Mouse (Mus musculus) ovary, postnatal 10 days (tissue): ENCODE results near the gene Hnrnpu.

ENCODE experiments used
- DNase-seq: peaks from one replicate; pipeline ENCODE4 v3.0.0; 2022; ENCODE audit warnings: low spot score

Hnrnpu gene

DNA sequence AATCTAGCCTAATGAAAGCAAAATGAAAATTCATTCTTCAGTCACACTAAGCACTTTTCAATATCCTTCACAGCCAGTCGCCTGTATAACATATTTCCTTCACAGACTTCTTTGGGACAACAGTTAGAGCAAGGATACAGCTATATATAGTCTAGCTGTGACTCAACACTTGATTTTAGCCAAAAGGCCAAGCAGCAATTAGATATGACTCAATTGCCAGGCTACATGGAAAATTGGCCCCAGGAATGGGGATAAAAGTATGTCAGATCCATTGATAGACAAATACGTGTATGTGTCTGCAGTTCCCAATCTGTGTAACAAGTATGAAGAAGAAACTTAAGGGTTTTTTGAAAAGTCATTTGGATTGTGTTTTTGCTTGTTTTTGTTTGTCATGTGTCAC lies 2.6 kb upstream of the Hnrnpu start:
- DNase-seq, result no peak

GRCm38 (mm10) chr1:178338318-178338641 lies 683 bp upstream of the Hnrnpu start:
- DNase-seq, result peak; percentile 24

DNA sequence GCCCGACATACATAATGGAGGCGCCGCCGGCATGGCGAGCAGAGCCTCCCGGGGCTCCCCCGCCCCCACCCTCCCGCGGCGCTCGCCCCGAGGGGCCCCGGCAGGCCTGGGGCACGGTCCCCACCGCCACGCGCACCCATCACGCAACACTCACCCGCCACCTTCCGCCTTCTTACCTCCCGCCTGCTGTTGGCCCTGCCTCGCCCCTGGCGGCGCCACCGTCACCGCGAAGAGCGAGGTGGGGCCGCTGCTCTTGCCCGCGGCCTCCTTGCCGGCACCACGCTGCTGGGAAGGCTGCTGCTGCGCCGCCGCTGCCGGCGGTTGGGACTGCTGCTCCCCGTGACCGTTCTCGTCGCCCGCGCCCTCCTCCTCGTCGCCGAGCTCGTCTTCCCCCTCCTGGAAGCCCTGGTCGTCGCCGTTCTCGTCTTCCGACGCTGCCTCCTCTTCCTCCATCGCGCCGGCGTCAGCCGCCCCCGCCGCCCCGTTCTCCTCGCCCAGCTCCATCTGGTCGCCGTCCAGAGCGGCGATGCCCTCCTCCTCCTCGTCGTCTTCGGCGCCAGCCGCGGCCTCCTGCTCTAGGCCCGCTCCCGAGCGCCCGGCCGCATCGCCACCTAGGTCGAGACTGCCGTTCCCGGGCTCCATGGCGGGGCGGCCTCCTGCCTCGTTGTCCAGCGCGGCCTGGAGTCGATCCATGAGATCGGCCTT lies 668 bp downstream of the Hnrnpu start:
- peak; percentile 26 for DNase-seq

DNA sequence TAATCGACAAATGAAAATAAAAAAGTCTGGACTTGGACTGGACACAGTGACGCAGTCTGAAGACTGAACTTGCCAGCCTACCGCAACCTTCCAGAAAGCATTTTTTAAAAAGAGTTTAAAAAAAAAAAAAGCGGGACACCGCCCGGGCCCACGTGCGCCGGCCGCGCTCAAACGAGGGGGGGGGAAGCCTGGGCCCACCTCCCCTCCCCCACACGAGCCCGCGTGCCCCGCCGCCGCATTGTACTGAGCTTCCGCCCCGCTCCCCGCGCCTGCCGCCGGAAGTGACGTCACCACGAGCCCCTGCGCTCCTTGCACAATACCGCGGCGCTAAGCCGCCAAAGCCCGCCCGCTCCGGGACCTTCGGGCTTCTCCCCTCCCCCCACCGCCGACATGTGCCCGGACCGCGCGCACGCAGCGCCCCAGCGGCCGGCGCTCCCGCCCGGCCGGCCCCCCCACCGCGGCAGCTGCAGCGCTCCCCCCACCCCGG lies 1.3 kb downstream of the Hnrnpu start:
- peak; percentile 74 for DNase-seq

DNA sequence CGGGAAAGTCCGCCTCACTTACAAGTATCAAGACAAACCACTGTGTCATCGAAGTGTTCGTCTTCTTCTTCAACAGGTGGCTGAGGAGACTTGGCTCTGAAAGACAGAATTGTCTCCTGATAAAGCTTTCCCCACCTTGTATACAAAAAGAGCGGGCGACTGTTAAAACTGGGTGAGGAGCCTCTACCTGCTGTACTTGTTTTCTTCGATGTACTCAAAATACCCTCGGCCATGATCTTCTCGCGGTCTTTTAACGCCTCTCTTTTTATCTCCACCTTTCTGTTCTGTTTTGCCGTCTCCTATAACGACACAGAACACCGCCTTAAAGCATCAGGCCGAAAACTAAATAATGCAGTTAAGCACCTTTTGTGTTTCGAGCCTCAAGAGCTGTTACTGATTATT lies 1.7 kb downstream of the Hnrnpu start:
- no peak for DNase-seq

- DNase-seq, result no peak
Observed at GRCm38 (mm10) chr1:178329946-178330345, 7.7 kb downstream of the Hnrnpu start.

GRCm38 (mm10) chr1:178329017-178329416 lies 8.6 kb downstream of the Hnrnpu start:
- DNase-seq, result no peak

DNA sequence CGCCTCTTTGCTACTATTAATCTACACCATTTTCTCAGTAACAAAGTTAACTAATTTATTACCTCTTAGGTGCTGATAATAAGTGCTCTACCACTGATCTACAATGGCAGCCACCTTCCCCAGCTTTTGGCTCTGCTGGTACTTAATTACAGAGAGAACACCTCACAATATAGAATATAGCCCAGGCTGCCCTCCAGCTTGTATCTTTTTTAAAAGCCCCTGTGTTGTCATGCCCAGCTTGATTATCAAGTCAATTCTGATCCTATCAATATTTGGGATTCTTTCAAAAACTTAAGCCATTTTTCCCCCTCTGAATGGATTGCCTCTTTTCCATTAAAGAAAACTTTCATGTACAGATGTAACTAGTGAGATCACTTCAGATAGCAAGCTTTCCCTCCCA lies 10.6 kb downstream of the Hnrnpu start:
- no peak for DNase-seq

DNA sequence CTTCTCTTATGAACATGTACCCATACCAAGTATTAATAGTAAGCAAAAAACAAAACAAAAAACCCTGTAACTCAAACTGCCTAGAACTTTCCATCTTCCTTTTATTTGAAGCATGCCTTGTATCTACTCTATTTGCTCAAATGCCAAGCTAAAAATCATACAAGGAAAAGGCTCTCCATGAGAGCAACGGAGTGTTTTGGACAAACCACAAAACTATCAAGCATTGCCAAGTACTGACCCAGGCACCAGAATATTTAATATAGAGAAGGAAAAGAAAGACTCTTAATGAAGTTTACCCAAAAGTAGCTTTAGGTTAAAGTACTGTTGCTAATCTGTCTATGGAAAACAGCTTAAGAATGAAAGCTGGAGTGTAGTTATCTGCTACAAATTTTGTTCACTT lies 11.2 kb downstream of the Hnrnpu start:
- DNase-seq, result no peak

DNA sequence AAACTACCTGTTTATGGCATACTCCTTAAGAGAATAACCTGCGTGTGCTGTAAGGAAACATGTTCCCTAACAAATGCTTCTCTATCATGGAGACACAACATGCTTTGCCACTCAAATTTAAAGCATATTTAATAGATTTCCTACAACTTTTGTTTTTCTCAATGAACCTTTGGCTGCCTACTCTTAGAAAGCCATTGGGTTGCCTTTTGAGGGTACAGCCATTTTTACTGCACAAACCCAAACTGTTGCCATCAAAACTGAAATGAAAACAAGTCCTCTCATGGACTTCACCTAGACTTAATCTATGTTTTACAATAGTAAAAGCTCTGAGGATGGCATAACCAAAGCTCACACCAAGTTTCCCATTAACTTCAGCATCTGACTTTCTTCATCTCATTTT lies 13.0 kb downstream of the Hnrnpu start:
- DNase-seq, result no peak

GRCm38 (mm10) chr1:178323235-178323634 lies 14.4 kb downstream of the Hnrnpu start:
- no peak for DNase-seq

DNA sequence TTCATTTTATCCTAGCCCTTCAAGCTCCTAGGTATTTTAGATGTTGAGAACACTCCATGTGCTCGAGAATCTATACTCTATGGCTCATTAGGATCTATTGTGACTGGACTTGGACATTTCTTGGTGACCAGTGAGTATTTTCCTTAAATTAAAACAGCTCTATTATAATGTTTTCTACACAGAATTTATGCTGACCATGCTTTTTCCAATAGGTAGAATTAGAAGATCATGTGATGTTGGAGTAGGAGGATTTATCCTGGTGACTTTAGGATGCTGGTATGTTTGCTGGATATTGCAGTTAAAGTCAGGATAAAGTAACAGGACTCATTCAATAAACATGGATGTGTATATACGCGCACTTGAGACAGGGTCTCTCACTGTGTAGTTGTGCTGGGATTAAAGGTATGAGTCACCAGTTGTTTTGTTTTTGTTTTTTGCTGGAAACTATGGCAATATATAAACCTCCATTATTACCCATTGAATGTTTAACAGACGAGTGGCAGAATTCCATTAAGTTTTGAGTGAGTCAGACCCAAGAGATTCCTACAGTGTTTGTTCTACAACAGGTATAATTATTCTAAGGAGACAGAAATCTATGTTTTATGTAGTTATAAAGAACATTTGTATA lies 15.8 kb downstream of the Hnrnpu start:
- no peak for DNase-seq

- no peak for DNase-seq
Observed at GRCm38 (mm10) chr1:178320723-178321590, 16.6 kb downstream of the Hnrnpu start.

GRCm38 (mm10) chr1:178320038-178320722 lies 17.4 kb downstream of the Hnrnpu start:
- DNase-seq, result no peak

DNA sequence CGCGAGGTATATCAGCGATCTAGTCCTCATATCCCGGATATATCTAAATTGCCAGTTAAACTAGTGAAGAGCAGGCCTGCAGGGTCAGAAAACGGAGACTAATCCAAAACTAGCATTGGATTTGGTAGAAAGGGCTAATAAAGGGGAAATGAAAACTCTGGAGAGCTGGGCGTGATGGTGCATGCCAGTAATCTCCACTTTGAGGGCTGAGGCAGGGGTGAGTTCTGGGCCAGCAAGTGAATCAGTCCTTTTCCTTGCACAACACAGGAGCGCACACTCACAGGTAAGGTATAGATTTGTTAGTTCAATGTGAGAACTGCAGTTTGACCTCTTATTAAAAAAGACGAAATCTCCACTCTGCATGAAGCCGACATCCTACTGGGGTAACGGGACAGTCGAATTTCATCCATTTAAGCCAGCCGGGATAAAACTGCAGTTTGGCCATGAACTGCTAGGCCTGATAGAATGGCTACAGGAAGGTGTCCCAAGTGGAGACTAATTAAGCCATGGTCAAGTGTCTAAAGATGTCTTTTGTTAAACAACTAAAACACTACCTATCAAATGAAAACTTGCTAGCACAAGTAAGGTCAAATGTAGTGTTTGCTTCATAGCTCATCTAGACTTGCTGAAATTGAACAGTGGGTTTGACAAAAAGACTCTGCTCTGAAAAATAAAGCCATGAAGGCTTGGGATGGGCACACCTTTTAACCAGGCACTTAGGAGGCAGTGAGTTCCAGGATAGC lies 18.1 kb downstream of the Hnrnpu start:
- no peak for DNase-seq

DNA sequence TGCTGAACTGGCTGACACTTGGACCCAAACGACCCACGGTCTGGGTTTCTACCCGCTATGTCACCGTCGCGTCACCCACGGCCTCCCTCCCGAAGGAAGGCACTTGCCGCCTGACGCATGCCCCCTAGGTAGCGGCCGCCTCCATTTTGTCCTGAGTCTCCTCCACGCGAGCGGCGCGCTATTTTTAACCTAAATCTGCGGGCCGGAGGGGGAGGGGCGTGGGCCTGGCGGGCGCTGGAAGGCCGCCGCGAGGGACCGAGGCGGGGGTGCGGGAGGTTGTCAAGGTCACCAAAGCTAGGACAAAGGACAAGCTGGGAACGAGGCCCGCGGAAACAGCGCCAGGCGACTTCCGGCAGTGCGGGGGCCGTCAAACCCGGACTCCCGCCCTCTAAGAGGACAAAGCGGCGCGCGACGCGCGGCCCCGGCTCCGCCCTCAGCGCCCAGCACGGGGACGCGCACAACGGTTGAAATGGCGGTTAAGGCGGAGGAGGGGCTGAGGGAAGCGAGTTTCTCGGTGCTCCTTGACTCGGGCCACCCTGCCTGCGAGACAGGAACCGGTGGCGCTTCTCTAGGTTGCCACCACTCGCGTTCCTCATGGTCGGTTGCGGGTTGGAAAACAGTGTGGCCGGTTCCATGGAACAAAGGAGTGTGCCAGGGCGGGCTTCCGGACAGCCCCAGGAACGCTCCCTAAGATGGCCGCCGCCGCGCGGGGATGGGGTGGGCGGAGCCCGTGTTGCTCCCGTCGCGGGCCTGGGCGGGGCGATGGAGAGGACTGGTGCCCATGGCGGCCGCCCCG lies 19.0 kb downstream of the Hnrnpu start, which contains the start of gene Cox20:
Cox20 (plus strand) TSS at position 742 of the 796 bp plus-strand sequence.
- peak; percentile 98 for DNase-seq

DNA sequence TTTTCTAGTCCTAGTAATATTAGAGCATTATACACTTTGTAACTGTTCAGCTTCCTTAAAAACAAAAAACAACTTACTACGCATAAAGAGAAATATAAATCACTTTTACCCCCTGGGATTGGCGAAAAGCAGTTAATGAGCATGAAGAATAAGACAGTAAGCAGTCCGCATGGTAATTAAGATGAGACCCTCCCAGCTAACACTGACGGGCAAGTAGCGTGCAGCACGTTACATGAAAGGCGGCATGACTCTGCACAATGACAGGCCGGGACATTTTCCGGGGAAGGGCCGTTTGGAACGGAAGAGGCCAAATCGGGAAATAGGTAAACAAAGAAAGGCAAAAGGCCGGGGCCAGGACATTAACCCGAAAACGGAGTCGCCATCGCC lies 19.6 kb downstream of the Hnrnpu start:
- DNase-seq, result no peak

DNA sequence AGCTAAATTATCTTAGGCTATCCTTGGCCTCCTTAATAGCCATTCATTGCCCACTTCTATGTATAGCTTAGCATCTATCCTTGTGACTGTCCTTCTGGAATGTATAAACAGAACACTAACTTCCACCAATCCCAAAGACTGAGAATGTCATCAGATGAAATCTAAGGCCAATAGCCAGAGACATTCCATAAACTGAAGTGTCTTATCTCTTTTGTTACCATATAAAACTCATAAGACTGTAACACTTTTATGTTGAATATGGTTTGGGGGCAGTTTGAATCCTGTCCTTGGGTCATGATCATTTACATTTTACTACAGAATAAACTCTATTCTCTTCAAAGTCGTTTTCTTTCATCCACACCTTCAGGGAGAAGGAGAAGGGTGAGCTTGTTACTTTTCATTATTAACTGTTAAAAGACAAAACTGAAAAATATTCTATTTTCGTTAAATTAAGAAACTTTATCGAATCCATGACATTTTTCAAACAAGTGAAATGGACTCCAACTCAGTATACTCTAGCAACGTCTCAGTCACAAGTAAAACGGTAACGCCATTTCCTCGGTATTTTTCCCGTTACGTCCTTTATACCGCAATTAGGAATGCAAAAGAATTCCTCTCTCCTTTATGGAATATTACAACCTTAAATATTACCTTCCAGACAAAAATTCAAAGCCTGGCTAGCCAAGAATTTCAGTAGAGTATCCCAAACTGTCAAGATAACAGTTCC lies 20.2 kb downstream of the Hnrnpu start:
- DNase-seq, result no peak

DNA sequence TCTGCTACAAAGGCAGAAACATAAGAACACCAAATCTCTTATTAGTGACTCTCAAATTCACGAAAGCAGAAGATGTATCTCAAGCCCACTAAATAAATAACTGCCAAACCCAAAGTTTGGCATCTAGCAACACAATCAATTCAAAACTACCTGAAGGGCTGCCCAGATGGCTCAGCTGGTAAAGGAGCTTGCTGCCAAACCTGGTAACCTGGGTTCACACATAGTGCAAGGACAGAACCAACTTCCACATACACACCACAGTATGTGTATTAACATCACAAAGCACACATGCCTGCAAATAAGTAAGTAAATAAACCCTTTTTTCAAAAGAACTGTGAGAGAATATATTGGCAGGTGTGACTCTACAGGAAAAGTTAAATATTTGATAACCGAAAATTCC lies 23.4 kb downstream of the Hnrnpu start:
- DNase-seq, result no peak

GRCm38 (mm10) chr1:178313039-178313597 lies 24.5 kb downstream of the Hnrnpu start:
- DNase-seq, result no peak
